Mouse (Mus musculus) lung, embryonic 15.5 days (tissue): ENCODE results near the gene Stk25. TPM values are rescaled to one million over a fixed set of nuclear protein-coding genes. Genes with fewer than 3 reads are reported as not detected.
"Not testable (repeated sequence)": the region's sequence is repeated elsewhere in the genome, so short reads cannot be mapped to it uniquely, and the experiment has no call there.

Source experiments
- ATAC-seq: fragments of 200-750 bp; cut with Nextera tagmentation; 2 replicates; pipeline ENCODE4 v1.8.0; 2017; ENCODE audit warnings: moderate number of reproducible peaks, borderline replicate concordance; ENCODE audit not compliant: low FRiP score, low TSS enrichment; ENCODE audit errors: extremely low read depth
- H3K27ac ChIP-seq: fragments of 300-500 bp; sonication (generic); 2 replicates; pipeline ENCODE4 v1.5.1; 2015; ENCODE audit warnings: moderate library complexity, mild to moderate bottlenecking, inconsistent platforms
- H3K27me3 ChIP-seq: fragments of 300-500 bp; sonication (generic); 2 replicates; pipeline ENCODE4 v1.6.1; 2015; ENCODE audit warnings: inconsistent platforms
- H3K36me3 ChIP-seq: fragments of 300-500 bp; sonication (generic); 2 replicates; pipeline ENCODE4 v1.6.1; 2015; ENCODE audit warnings: inconsistent platforms
- H3K4me1 ChIP-seq: fragments of 300-500 bp; sonication (generic); 2 replicates; pipeline ENCODE4 v1.6.1; 2015; ENCODE audit warnings: inconsistent platforms
- H3K4me2 ChIP-seq: fragments of 300-500 bp; sonication (generic); 2 replicates; pipeline ENCODE4 v1.6.1; 2015; ENCODE audit warnings: inconsistent platforms, mild to moderate bottlenecking, moderate library complexity
- H3K4me3 ChIP-seq: fragments of 300-500 bp; sonication (generic); 2 replicates; pipeline ENCODE4 v1.5.1; 2015; ENCODE audit warnings: mild to moderate bottlenecking, inconsistent platforms
- H3K9ac ChIP-seq: fragments of 300-500 bp; sonication (generic); 2 replicates; pipeline ENCODE4 v1.6.1; 2015; ENCODE audit warnings: inconsistent platforms
- H3K9me3 ChIP-seq: fragments of 300-500 bp; sonication (generic); 2 replicates; pipeline ENCODE4 v1.6.1; 2016; ENCODE audit warnings: inconsistent platforms
- WGBS: fragments of 180-500 bp; shearing (Covaris S2); methylation state at CpG from one replicate; pipeline ENCODE4 v1.1.7; 2015; 5-methylcytosine and 5-hydroxymethylcytosine counted together
- polyA plus RNA-seq: library from polyadenylated mRNA; unstranded; fragments of >200 nt; fragmentation: Nextera tagmentation; extraction: Ambion mirVana; gene quantifications from 2 replicates; pipeline ENCODE4 v1.2.1, GENCODE M21; 2015

Stk25 gene
- polyA plus RNA-seq: 173 and 177 TPM in 2 replicates

GRCm38 (mm10) chr1:93658559-93658958 lies at the start of gene Stk25:
Gene Stk25, minus strand, starts transcription at chr1:93658659.
- H3K4me2 ChIP-seq, ATAC-seq, H3K27me3 ChIP-seq, H3K4me3 ChIP-seq, H3K27ac ChIP-seq, H3K9ac ChIP-seq, H3K9me3 ChIP-seq, H3K36me3 ChIP-seq, H3K4me1 ChIP-seq: not testable (repeated sequence)

GRCm38 (mm10) chr1:93705389-93705788 lies 46.9 kb upstream of the Stk25 start:
- WGBS: 48% methylated on average over 3 of the region's 3 CpGs
- Histone ChIP-seq H3K9me3 (no peaks in the 10 kb centered on the region), H3K9ac (no peak overlapping the region), H3K36me3 (no peaks in the 10 kb centered on the region), H3K4me2 (no peak overlapping the region), H3K4me3 (no peak overlapping the region), H3K4me1 (no peaks in the 10 kb centered on the region), H3K27me3 (no peaks in the 10 kb centered on the region), H3K27ac (no peak overlapping the region)
- peak; percentile 31; the same call in 1 of the 2 replicates for ATAC-seq

- Histone ChIP-seq H3K36me3 (no peaks in the 10 kb centered on the region), H3K9ac (no peak overlapping the region), H3K4me3 (no peak overlapping the region), H3K27me3 (no peaks in the 10 kb centered on the region), H3K4me2 (no peak overlapping the region), H3K9me3 (no peaks in the 10 kb centered on the region), H3K27ac (no peak overlapping the region), H3K4me1 (no peaks in the 10 kb centered on the region)
- 78% methylated on average over 9 of the region's 9 CpGs for WGBS
- ATAC-seq: no peak
Measured at GRCm38 (mm10) chr1:93704341-93704740, 45.9 kb upstream of the Stk25 start.

GRCm38 (mm10) chr1:93703472-93704048 lies 45.1 kb upstream of the Stk25 start:
- Histone ChIP-seq H3K27ac (no peak overlapping the region), H3K4me2 (no peak overlapping the region), H3K36me3 (no peaks in the 10 kb centered on the region), H3K9me3 (no peaks in the 10 kb centered on the region), H3K27me3 (no peaks in the 10 kb centered on the region), H3K9ac (no peak overlapping the region), H3K4me1 (no peaks in the 10 kb centered on the region), H3K4me3 (no peak overlapping the region)
- 79% methylated on average over 10 of the region's 10 CpGs for WGBS
- ATAC-seq: no peak

GRCm38 (mm10) chr1:93702106-93702505 lies 43.6 kb upstream of the Stk25 start:
- Histone ChIP-seq H3K27ac (no peak overlapping the region), H3K27me3 (no peaks in the 10 kb centered on the region), H3K36me3 (no peaks in the 10 kb centered on the region), H3K4me1 (peaks cover 7% of the 10 kb centered on the region), H3K4me2 (no peak overlapping the region), H3K9me3 (no peaks in the 10 kb centered on the region), H3K4me3 (no peak overlapping the region), H3K9ac (no peak overlapping the region)
- WGBS: 76% methylated on average over 1 of the region's 1 CpGs
- ATAC-seq: no peak

GRCm38 (mm10) chr1:93699159-93699558 lies 40.7 kb upstream of the Stk25 start:
- 87% methylated on average over 4 of the region's 4 CpGs for WGBS
- ATAC-seq: no peak

GRCm38 (mm10) chr1:93697317-93697716 lies 38.9 kb upstream of the Stk25 start:
- WGBS: 27% methylated on average over 3 of the region's 3 CpGs
- Histone ChIP-seq H3K27me3 (no peaks in the 10 kb centered on the region), H3K9ac (no peak overlapping the region), H3K9me3 (no peaks in the 10 kb centered on the region), H3K4me2 (no peak overlapping the region), H3K4me3 (no peak overlapping the region), H3K4me1 (peaks cover 18% of the 10 kb centered on the region), H3K36me3 (peaks cover 13% of the 10 kb centered on the region; the same call in 1 of the 2 replicates), H3K27ac (peak overlapping the region; percentile 38; the same call in 1 of the 2 replicates)
- ATAC-seq: no peak

More at GRCm38 (mm10) chr1:93699159-93699558, 40.7 kb upstream of the Stk25 start:
- Histone ChIP-seq H3K36me3 (peaks cover 13% of the 10 kb centered on the region; the same call in 1 of the 2 replicates), H3K27me3 (no peaks in the 10 kb centered on the region), H3K27ac (no peak overlapping the region), H3K9me3 (no peaks in the 10 kb centered on the region), H3K9ac (no peak overlapping the region), H3K4me2 (no peak overlapping the region), H3K4me1 (peaks cover 18% of the 10 kb centered on the region), H3K4me3 (no peak overlapping the region)

- peak overlapping the region; percentile 71 for H3K27ac ChIP-seq
- H3K36me3 ChIP-seq: peaks cover 21% of the 10 kb centered on the region; the same call in 1 of the 2 replicates
- H3K4me1 ChIP-seq: peaks cover 18% of the 10 kb centered on the region
- no peaks in the 10 kb centered on the region for H3K27me3 ChIP-seq
- WGBS: 35% methylated on average over 6 of the region's 6 CpGs
- H3K9ac ChIP-seq: no peak overlapping the region
- H3K4me3 ChIP-seq: no peak overlapping the region
- H3K4me2 ChIP-seq: no peak overlapping the region
- ATAC-seq: peak; percentile 59; the same call in 1 of the 2 replicates
- H3K9me3 ChIP-seq: no peaks in the 10 kb centered on the region
Measured at GRCm38 (mm10) chr1:93694966-93695365, 36.5 kb upstream of the Stk25 start.

GRCm38 (mm10) chr1:93693943-93694342 lies 35.5 kb upstream of the Stk25 start:
- 90% methylated on average over 10 of the region's 10 CpGs for WGBS
- ATAC-seq: no peak

GRCm38 (mm10) chr1:93693502-93693901 lies 35.0 kb upstream of the Stk25 start:
- no peak for ATAC-seq
- H3K27ac ChIP-seq: no peak overlapping the region
- no peak overlapping the region for H3K4me2 ChIP-seq
- no peak overlapping the region for H3K9ac ChIP-seq
- peaks cover 21% of the 10 kb centered on the region; the same call in 1 of the 2 replicates for H3K36me3 ChIP-seq
- 81% methylated on average over 3 of the region's 3 CpGs for WGBS
- peaks cover 20% of the 10 kb centered on the region for H3K4me1 ChIP-seq
- H3K9me3 ChIP-seq: no peaks in the 10 kb centered on the region
- no peaks in the 10 kb centered on the region for H3K27me3 ChIP-seq
- no peak overlapping the region for H3K4me3 ChIP-seq

More at GRCm38 (mm10) chr1:93693943-93694342, 35.5 kb upstream of the Stk25 start:
- H3K9ac ChIP-seq: no peak overlapping the region
- no peak overlapping the region for H3K27ac ChIP-seq
- no peaks in the 10 kb centered on the region for H3K27me3 ChIP-seq
- peaks cover 21% of the 10 kb centered on the region; the same call in 1 of the 2 replicates for H3K36me3 ChIP-seq
- H3K4me2 ChIP-seq: no peak overlapping the region
- no peak overlapping the region for H3K4me3 ChIP-seq
- no peaks in the 10 kb centered on the region for H3K9me3 ChIP-seq
- peaks cover 18% of the 10 kb centered on the region for H3K4me1 ChIP-seq

GRCm38 (mm10) chr1:93692773-93693172 lies 34.3 kb upstream of the Stk25 start:
- no peak for ATAC-seq
- H3K9me3 ChIP-seq: no peaks in the 10 kb centered on the region
- H3K4me3 ChIP-seq: no peak overlapping the region
- peaks cover 27% of the 10 kb centered on the region for H3K4me1 ChIP-seq
- no peaks in the 10 kb centered on the region for H3K27me3 ChIP-seq
- no peak overlapping the region for H3K9ac ChIP-seq
- peaks cover 21% of the 10 kb centered on the region; the same call in 1 of the 2 replicates for H3K36me3 ChIP-seq
- no peak overlapping the region for H3K27ac ChIP-seq
- no peak overlapping the region for H3K4me2 ChIP-seq
- 92% methylated on average over 9 of the region's 9 CpGs for WGBS

- Histone ChIP-seq H3K9me3 (no peaks in the 10 kb centered on the region), H3K36me3 (peaks cover 21% of the 10 kb centered on the region; the same call in 1 of the 2 replicates), H3K4me2 (no peak overlapping the region), H3K4me1 (peaks cover 27% of the 10 kb centered on the region), H3K9ac (no peak overlapping the region), H3K4me3 (no peak overlapping the region), H3K27me3 (no peaks in the 10 kb centered on the region), H3K27ac (no peak overlapping the region)
- 66% methylated on average over 10 of the region's 10 CpGs for WGBS
- no peak for ATAC-seq
Measured at GRCm38 (mm10) chr1:93691786-93692357, 33.4 kb upstream of the Stk25 start.
